Mouse (Mus musculus) CD4-positive helper T cell, adult 2 months (primary cell): ENCODE data around the gene Psmd2.

ENCODE experiments used
- DNase-seq: peaks from one replicate; pipeline ENCODE4 v3.0.0-alpha.2; 2012; ENCODE audit warnings: low read depth, missing footprints, low spot score

Gene Psmd2

DNA sequence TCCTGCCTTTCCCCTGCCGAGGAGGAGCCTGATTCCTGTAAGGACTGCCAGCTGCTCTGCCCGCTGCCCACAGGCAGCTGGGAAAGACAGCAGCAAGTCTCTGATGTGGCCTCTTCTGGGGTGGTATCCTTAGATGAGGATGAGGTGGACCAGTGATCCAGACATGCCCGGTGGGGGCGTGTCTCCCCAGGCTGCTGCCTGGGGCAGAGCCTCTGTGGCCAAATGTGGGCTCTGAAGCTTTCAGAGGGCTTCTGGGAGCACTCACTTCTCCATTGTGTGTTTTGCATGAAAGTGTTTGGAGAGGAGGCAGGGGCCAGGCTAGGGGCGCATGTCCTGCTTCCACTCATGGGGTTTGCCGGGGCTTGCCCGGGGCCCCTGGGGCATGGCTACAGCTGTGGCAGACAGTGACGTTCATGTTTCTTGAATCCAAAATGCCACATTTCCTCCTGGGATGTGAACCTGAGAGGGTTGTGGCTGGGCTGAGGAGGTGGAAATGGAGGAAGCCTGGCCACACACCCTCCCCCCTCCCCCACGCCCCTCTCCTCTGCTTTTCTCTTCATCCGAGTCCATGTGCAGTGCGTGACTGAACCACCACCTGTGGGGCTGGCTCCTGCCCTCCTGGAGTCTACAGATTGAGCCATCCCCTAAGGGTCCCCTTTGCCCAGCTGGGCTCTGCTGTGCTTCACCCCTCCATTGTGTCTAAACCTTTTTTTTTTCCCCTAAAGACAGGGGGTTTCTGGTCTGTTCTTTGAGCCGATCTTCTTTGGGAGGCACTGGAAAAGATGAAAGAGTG, 50.5 kb downstream of the Psmd2 start:
- DNase-seq = no peak

DNA sequence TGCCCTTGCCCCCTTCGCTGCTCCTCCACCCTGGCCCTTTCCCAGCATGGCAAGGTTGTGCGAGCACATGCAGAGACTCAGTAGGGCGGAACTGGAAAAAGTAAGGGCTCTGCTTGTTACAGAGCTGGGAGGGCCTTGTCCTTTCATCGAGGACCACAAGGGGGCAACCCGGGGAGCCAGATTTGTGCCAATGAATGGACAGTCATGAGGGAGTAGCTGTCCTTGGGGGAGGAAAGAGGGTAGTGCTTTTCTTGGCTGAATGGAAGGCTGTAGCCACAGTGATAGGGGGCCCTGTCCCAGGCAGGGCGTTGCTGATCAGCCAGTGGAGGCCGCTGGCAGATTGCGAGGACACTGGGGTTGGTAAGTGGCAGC, 51.1 kb downstream of the Psmd2 start:
- peak; percentile 24 for DNase-seq

DNA sequence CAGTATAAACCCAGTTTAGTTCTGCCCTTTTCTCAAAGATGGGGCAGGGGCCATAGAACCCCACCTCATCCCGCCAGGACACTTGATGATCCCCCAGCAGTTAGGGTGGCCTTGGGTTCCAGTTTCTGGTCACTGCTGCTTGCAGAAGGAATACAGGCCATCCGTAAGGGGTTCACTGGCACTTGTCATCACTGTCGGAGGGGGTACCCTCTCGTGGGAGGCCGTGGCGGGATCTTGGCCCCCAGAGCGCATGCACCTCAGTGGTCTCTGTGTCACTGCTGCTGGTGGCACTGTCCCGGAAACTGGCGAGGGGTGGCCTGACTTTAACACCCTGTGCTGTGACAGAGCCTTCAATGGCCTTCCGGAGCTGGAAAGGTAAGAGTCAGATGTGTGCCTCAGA, 51.6 kb downstream of the Psmd2 start:
- no peak for DNase-seq

DNA sequence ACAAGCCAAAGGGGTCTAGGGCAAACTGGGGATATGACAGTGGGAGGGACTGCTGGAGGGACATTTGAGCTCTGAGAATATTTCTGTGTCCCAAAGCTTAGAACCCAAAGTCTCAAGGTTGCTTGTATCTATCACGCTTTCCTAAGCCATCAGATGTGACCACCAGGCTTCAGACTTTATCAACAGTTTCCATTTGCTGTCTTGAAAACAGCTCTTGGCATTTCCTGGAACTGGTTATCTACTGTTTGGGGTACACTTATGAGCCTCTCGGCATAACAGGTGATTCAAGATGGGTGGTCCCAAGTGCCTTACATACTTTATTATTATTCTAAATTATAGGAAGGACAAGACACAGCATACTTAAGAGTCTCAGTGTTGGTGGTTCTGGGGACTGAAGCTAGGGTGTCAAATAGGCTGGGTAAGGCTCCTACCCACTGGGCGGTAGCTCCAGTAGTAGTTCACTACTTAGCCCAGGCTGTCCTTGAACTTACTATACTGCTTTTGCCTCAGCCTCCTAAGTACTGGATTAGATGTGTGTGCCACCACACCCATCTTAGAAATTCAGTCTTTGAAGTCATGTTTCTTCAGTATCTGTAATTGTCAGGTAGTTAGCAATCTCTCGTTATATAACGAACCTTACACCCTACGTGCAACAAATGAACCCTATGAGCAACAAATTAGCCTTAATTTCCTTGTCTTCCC, 52.4 kb downstream of the Psmd2 start:
- no peak for DNase-seq

DNA sequence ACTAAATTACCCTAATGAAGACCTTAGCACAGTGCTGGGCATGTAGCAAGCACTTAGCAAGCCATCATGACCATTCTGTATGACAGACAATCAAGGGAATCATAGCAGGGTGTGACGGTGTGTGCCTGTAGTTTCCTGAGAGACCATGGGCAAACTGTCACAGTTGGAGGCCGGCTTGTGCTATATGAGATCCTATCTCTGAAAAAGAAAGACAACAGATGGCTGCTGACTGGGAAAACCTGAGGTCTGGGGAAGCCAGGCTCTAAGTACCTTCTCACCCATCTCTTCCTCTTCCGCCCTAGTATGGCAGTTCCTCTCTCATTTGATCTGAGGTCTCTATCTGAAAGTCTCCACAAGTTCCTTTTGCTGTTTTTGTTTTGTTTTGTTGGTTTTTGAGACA, 54.3 kb downstream of the Psmd2 start:
- DNase-seq = no peak

DNA sequence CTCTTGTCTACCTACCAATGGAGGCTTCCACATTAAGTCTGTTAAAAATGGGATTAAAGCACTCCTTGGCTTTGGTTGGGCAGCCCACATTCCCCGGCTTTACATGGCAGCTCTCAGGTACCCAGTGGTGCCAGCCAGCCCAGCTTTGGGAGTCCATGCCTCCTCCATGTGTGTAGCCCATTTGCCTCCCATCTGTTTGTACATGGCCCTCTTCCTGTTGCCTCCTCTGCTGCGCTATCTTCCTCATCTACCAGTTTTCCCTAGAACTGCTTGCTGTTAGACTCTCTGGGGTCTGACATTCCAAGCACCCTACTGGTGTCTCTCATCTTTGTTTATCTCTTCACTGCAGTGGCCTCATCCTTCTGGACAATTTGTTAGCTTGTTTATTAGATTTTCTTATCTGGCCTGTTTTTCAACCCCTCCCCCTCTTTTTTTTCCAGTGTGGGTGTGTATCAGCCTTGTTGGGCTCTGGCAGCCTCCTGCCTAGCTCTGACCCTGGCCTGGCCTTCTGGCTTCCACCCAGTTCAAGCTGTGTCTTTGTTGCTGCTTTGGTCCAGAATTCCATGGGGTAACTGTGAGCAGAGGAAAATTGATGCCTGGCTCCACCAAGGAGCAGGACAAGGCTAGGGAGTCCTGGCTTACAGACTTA, 55.1 kb downstream of the Psmd2 start:
- DNase-seq = no peak

DNA sequence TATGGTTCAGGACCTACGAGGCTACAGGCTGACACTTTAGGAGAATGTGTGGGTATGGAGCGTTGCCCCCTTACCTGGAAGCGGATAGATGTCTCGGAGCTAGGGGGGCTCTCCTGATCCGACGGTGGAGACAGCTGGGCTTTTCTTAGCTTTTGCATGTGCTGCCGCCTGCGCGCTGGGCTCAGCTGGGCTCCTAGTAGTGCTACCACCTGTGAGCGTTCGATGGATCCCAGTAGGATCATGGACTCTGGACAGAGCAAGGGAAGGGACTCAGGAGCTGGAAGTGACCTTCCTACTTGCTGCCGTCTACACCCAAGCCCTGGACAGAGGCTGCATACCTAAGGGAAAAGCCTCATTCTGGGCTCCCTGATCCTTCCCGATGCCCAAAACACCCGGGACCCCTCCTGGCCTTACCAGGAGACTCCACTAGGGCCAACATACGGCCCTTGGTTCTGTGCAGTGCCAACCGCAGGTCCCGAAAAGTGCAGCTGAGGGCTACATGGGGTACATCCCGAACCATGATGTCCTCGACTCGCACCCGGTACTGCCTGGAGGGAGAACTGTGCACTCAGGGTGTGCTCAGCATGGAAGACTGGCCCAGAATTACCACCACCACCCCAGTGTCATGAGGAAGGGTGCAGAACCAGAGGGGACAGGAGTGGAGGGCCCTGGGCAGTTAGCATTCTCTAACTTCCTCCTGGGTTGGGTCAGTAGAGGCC, 56.9 kb downstream of the Psmd2 start:
- no peak for DNase-seq

DNA sequence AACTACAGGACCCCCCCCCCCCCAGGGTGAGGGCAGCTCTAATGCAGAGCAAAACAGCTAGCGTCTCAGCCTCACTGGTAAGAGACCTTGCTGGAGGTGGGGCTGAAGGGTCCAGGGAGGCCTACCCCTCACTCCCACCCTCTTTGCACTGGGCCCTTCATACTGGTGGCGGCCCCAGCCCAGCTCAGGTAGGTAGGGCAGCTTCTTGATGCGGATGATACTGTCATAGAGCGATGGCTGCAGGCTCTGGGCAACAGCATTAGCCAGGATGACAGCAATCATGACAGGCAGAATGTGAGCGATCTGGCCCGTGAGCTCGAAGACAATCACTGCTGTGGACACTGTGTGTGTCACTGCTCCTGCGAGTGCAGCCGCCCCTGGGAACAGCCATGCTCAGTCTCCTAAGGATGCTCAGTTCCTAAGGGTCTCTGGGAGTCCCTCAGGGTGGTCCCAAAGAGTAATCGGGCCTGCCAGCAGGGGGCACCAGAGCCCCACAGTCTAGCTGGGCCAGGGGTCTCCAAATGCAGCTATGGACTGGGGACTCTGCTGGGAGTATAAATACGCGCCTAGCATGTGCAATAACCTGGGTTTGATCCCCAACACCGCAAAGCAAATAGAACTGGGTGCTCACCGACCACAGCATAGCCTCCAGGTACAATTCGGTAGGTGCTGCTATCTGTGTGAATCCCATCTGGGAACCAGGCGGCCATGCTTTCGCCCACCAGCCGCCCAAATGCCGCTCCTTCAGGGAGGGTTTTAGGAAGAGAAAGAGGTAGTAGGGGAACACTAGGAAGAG, 57.7 kb downstream of the Psmd2 start:
- DNase-seq = no peak

DNA sequence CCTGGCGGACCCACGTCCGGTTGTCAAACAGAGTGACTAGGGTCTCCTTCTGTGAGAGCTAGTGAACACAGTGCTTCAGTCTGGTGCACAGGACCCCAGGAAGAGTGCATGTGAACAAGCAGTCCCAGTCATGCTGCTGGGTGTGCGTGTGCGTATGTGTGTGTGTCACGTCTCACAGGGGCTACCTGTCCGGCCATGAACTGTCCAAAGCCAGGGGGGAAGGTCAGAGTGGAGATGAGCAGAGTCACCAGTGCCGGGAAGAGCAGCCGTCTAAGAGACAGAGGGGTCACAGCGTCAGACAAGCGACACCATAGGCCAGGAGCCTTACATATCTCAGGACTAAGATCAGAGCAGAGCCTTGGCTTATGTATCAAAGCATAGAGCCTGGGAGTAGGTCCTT, 58.9 kb downstream of the Psmd2 start:
- DNase-seq = no peak

DNA sequence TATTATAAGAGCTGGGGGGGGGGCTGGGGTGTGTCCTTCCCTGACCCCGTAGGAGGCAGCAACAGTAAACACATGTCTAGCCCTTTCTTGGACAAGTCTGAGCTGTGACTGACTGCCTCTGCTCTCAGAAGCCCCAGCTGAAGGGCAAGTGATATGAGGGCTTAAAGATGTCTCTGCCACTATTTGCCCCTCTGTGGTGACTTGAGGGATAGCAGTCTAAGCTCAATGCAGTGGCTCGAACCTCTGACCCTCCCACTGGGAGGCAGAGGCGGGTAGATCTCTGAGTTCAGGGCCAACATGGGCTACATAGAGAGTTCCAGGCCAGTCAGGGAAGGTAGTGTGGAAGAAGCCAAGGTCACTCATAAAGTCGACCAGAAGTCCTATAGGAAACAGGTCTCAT, 59.4 kb downstream of the Psmd2 start:
- DNase-seq = no peak

DNA sequence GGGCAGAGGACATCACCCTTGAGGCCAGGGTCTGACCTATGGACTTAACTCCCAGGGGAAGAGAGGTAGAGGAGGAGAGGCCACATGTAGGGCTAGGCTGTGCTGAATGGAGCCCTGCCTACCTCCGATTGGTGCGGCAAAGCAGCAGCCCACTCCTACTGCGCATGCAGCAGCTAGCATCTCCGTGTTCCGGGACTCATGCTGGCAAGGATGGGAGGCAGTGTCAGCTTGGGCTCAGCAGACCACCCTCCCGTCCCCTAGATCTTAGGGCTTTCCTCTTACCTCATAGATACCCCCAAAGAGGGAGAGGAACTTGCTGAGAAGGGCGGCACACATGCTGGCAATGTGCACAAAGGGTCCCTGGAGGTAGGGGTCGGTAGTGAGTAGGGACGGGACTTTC, 60.7 kb downstream of the Psmd2 start:
- no peak for DNase-seq

DNA sequence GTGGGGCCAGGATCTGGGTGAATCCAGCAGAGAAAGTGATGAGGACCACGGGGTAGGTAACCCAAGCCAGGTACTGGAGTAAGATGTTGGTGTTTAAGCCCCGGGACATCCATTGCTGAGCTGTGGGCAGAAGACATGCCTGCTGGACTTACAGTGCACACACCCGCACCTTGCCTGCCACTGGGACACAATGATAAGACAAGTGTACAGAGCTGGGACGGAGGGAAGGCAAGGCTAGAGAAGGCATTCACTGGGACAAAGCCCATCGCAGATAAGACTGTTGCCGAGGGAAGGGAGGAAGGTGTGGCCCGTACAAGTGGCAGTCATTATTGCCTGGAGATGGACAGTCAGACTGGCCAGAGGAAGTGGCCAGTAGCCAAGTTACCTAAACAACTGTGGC, 61.4 kb downstream of the Psmd2 start:
- DNase-seq = no peak
